24 mouse cellular contexts compared by ENCODE assay signal in the genomic region with DNA sequence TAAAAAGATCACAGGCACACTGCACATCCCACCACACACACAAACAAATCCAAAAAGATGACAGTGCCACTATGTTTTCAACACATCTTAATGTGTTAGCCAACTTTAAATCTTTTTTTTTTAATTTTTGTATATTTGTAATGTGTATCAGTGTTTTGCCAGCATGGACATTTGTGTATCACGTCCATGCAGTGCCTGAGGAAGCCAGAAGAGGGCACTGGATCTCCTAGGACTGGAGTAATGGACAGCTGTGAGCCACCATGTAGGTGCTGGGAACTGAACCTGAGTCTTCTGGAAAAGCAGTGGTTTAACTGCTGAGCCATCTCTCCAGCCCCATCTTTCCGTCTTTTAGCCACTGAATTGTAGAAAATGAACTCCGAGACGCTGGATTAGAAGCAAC. TPM values are rescaled to one million over a fixed set of nuclear protein-coding genes. Genes with fewer than 3 reads are reported as not detected.
DNase-seq lines count a peak whose midpoint lies in the region; ATAC-seq and TF ChIP-seq lines count a peak whose summit lies in the region.
"Had no signal": no experiment of that assay in that cellular context is flagged by ENCODE, and none has a peak within 500 bp of the region (broad histone marks: within the 10 kb centered on the region; RNA-seq: fewer than 3 reads in every experiment).

No protein-coding gene starts in this region.

- in situ Hi-C loops in Patski (cut with MboI; ENCODE audit: low pct_unique_long_range_greater_than_20kb), result no loop called here

- no peak overlapping the region for H3K4me3 ChIP-seq in layer of hippocampus, adult 2 months
- no peak overlapping the region for H3K4me3 ChIP-seq in E14TG2a.4 (replicated peaks; ENCODE audit: low read length)
- H3K4me3 ChIP-seq: forebrain, embryonic 13.5 days; heart, embryonic 13.5 days; hindbrain, embryonic 12.5 days; limb, embryonic 13.5 days; midbrain, embryonic 12.5 days; neural tube, embryonic 12.5 days had no signal

- H3K27me3 ChIP-seq in E14TG2a.4 (ENCODE audit: insufficient read depth, low read length) (no peaks in the 10 kb centered on the region), Patski (no peaks in the 10 kb centered on the region)
- H3K27me3 ChIP-seq: forebrain, embryonic 13.5 days; heart, embryonic 13.5 days; hindbrain, embryonic 12.5 days; limb, embryonic 13.5 days; midbrain, embryonic 12.5 days; neural tube, embryonic 12.5 days had no signal

- no peak for DNase-seq in layer of hippocampus, adult 2 months (ENCODE audit: low spot score in 2 of 2)
- DNase-seq in layer of hippocampus, adult 18-20 months (ENCODE audit: low spot score in 2 of 2), result no peak
- DNase-seq in 3T3-L1 (ENCODE audit: low read depth, low spot score) (peak; percentile 6), Patski (ENCODE audit: low read depth, low spot score) (no peak)
- no peak for DNase-seq in cerebellum, adult 18-20 months
- DNase-seq in ovary, adult 18-20 months (ENCODE audit: low spot score), result no peak
- no peak for DNase-seq in frontal cortex, postnatal 36 days (ENCODE audit: low spot score in 2 of 2)
- DNase-seq: adrenal gland, postnatal 36 days; cerebellum, adult 2 months; cerebellum, postnatal 25 days; kidney, adult 11 months; kidney, postnatal 14 days; lung, adult 18-20 months; retina, postnatal 1 day; right cerebral cortex, postnatal 25 days; spleen, adult 18-20 months; thymus, postnatal 25 days had no signal

- TF ChIP-seq CTCF in layer of hippocampus, adult 2 months (conservative IDR thresholded peaks at IDR 0.05), result peak; percentile 38
- TF ChIP-seq CTCF in E14TG2a.4 (conservative IDR thresholded peaks at IDR 0.05; ENCODE audit: low read length), result peak; percentile 52
- peak; percentile 51 for TF ChIP-seq CTCF in Patski (IDR thresholded peaks at IDR 0.05)

- H3K27ac ChIP-seq in layer of hippocampus, adult 2 months, result no peak overlapping the region
- H3K27ac ChIP-seq: forebrain, embryonic 13.5 days; heart, embryonic 13.5 days; hindbrain, embryonic 12.5 days; limb, embryonic 13.5 days; midbrain, embryonic 12.5 days; neural tube, embryonic 12.5 days had no signal

- no peaks in the 10 kb centered on the region for H3K9me3 ChIP-seq in E14TG2a.4 (ENCODE audit: low read length)
- H3K9me3 ChIP-seq: forebrain, embryonic 13.5 days; heart, embryonic 13.5 days; hindbrain, embryonic 12.5 days; midbrain, embryonic 12.5 days; neural tube, embryonic 12.5 days had no signal

- CTCF ChIA-PET in Patski (lab: Charles Lee), result interaction anchor here (0.7 kb wide), 1 partner anchor 19 kb away, joined by 3 read pairs; no protein-coding TSS in a partner anchor

- H3K4me1 ChIP-seq in E14TG2a.4 (replicated peaks; ENCODE audit: low read depth, low read length), result no peaks in the 10 kb centered on the region
- H3K4me1 ChIP-seq: forebrain, embryonic 13.5 days; hindbrain, embryonic 12.5 days; limb, embryonic 13.5 days; midbrain, embryonic 12.5 days; neural tube, embryonic 12.5 days had no signal

- no peak for ATAC-seq in Patski
- ATAC-seq: forebrain, embryonic 13.5 days had no signal

- H3K36me3 ChIP-seq in E14TG2a.4 (ENCODE audit: insufficient read depth, low read length), result peaks cover 13% of the 10 kb centered on the region

- POLR2A ChIA-PET in Patski (lab: Charles Lee), result no interaction called here

RNA-seq across cellular contexts. Expression of a gene that starts 22.7 kb away (rescaled TPM):
- total RNA-seq in layer of hippocampus, adult 2 months (2021), result 10 to 100 TPM in 1 of 2 experiments, 1 to 10 TPM in 1; 9.0 to 11.8 TPM
- 1 to 10 TPM; 8.5 to 9.7 TPM for total RNA-seq in layer of hippocampus, adult 18-20 months (2021)
- 13.2 TPM for polyA plus RNA-seq in Patski (2021)

RNA-seq across cellular contexts. Expression of a gene that starts 46.7 kb away (rescaled TPM):
- total RNA-seq in layer of hippocampus, adult 2 months (2021), result 10 to 100 TPM; 30.0 to 30.6 TPM
- 10 to 100 TPM; 27.9 to 28.9 TPM for total RNA-seq in layer of hippocampus, adult 18-20 months (2021)
- 50.5 TPM for polyA plus RNA-seq in Patski (2021)
